Mouse (Mus musculus) heart, adult 2 months (tissue): ENCODE measurements around the gene Ankrd53.

Experiments
- CTCF ChIP-seq: fragments of 200-600 bp; IDR thresholded peaks from 2 replicates; pipeline ENCODE4 v1.8.1; 2022; ENCODE audit warnings: antibody characterized with exemption, mild to moderate bottlenecking, moderate library complexity
- POLR2A ChIP-seq: fragments of 200-500 bp; IDR thresholded peaks from 2 replicates; pipeline ENCODE4 v1.6.1; 2011; ENCODE audit warnings: mild to moderate bottlenecking, low read depth, low read length, control low read depth; ENCODE audit not compliant: insufficient read depth

DNA sequence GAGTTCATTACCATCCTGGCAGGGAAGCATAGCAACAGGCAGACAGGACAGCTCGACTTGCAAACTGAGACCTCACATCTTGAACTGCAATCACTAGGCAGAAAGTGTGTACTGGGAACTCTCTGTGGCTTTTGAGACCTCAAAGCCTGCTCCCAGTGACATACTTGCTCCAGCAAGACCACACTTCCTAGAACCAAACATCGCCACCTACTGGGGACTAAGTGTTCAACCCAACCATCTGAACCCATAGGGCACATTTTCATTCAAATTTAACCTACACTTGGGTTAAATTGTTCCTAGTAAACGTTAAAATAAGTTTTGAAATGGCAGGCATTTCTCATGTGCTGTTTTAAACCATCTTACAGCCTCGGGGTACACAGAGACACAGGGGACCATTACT, 35.3 kb upstream of the Ankrd53 start:
- TF ChIP-seq CTCF (peak; percentile 40), POLR2A (no peak)
